Mouse (Mus musculus) liver, embryonic 12.5 days (tissue): ENCODE measurements around the gene Tmem140. TPM values are rescaled to one million over a fixed set of nuclear protein-coding genes. Genes with fewer than 3 reads are reported as not detected.

Source experiments
- ATAC-seq: fragments of 200-750 bp; cut with Nextera tagmentation; 2 replicates; pipeline ENCODE4 v1.8.0; 2017; ENCODE audit warnings: moderate number of reproducible peaks, mild to moderate bottlenecking, moderate library complexity
- H3K27ac ChIP-seq: fragments of 300-500 bp; sonication (generic); 2 replicates; pipeline ENCODE4 v1.5.1; 2016; ENCODE audit warnings: mild to moderate bottlenecking
- H3K27me3 ChIP-seq: fragments of 300-500 bp; sonication (generic); replicated peaks from 2 replicates; pipeline ENCODE4 v1.6.1; 2016; ENCODE audit warnings: mild to moderate bottlenecking, moderate library complexity
- H3K36me3 ChIP-seq: fragments of 300-500 bp; sonication (generic); 2 replicates; pipeline ENCODE4 v1.6.1; 2016; ENCODE audit warnings: mild to moderate bottlenecking, moderate library complexity
- H3K4me1 ChIP-seq: fragments of 300-500 bp; sonication (generic); 2 replicates; pipeline ENCODE4 v1.6.1; 2016
- H3K4me2 ChIP-seq: fragments of 300-500 bp; sonication (generic); 2 replicates; pipeline ENCODE4 v1.6.1; 2016; ENCODE audit warnings: mild to moderate bottlenecking, moderate library complexity
- H3K4me3 ChIP-seq: fragments of 300-500 bp; sonication (generic); 2 replicates; pipeline ENCODE4 v1.5.1; 2016; ENCODE audit warnings: mild to moderate bottlenecking, moderate library complexity
- H3K9ac ChIP-seq: fragments of 300-500 bp; sonication (generic); 2 replicates; pipeline ENCODE4 v1.6.1; 2016; ENCODE audit warnings: mild to moderate bottlenecking, moderate library complexity
- H3K9me3 ChIP-seq: fragments of 300-500 bp; sonication (generic); replicated peaks from 2 replicates; pipeline ENCODE4 v1.6.1; 2016; ENCODE audit warnings: mild to moderate bottlenecking, moderate library complexity
- WGBS: fragments of 180-500 bp; shearing (Covaris S2); methylation state at CpG from one replicate; pipeline ENCODE4 v1.1.7; 2016; ENCODE audit not compliant: insufficient replicate concordance; 5-methylcytosine and 5-hydroxymethylcytosine counted together
- polyA plus RNA-seq: library from polyadenylated mRNA; unstranded; fragments of >200 nt; fragmentation: Nextera tagmentation; extraction: Ambion mirVana; gene quantifications from 2 replicates; pipeline ENCODE4 v1.2.1, GENCODE M21; 2016

The Tmem140 gene
- polyA plus RNA-seq = 2.6 and 3.7 TPM in 2 replicates

- 23% methylated on average over 11 of the region's 11 CpGs for WGBS
- H3K36me3 ChIP-seq = no peaks in the 10 kb centered on the region
- peaks cover 63% of the 10 kb centered on the region for H3K4me1 ChIP-seq
- ATAC-seq = peak; percentile 63
- no peaks in the 10 kb centered on the region for H3K27me3 ChIP-seq
- peak within 1 kb of the TSS; percentile 53 for H3K9ac ChIP-seq
- H3K27ac ChIP-seq = peak within 1 kb of the TSS; percentile 66
- H3K4me2 ChIP-seq = peak within 1 kb of the TSS; percentile 62
- H3K4me3 ChIP-seq = peak within 1 kb of the TSS; percentile 44
- H3K9me3 ChIP-seq = no peaks in the 10 kb centered on the region
Observed at GRCm38 (mm10) chr6:34862791-34863403, at the start of gene Tmem140. Gene Tmem140, plus strand, starts transcription at chr6:34863146.

GRCm38 (mm10) chr6:34824406-34824805 lies 38.5 kb upstream of the Tmem140 start:
- no peak overlapping the region for H3K4me3 ChIP-seq

GRCm38 (mm10) chr6:34832352-34832751 lies 30.6 kb upstream of the Tmem140 start:
- Histone ChIP-seq H3K4me3 (no peak overlapping the region), H3K4me2 (no peak overlapping the region), H3K4me1 (no peaks in the 10 kb centered on the region), H3K36me3 (no peaks in the 10 kb centered on the region), H3K27ac (no peak overlapping the region), H3K9ac (no peak overlapping the region), H3K9me3 (no peaks in the 10 kb centered on the region), H3K27me3 (no peaks in the 10 kb centered on the region)
- ATAC-seq = no peak
- 84% methylated on average over 5 of the region's 5 CpGs for WGBS

More at GRCm38 (mm10) chr6:34824406-34824805, 38.5 kb upstream of the Tmem140 start:
- no peaks in the 10 kb centered on the region for H3K4me1 ChIP-seq
- no peaks in the 10 kb centered on the region for H3K36me3 ChIP-seq
- no peak for ATAC-seq
- no peaks in the 10 kb centered on the region for H3K27me3 ChIP-seq
- H3K9ac ChIP-seq = no peak overlapping the region
- H3K27ac ChIP-seq = no peak overlapping the region
- H3K9me3 ChIP-seq = no peaks in the 10 kb centered on the region
- no peak overlapping the region for H3K4me2 ChIP-seq

- peaks cover 50% of the 10 kb centered on the region for H3K4me1 ChIP-seq
- no peak for ATAC-seq
- H3K36me3 ChIP-seq = no peaks in the 10 kb centered on the region
- 55% methylated on average over 11 of the region's 11 CpGs for WGBS
- H3K27ac ChIP-seq = no peak overlapping the region
- H3K4me2 ChIP-seq = peak overlapping the region; percentile 62
- no peak overlapping the region for H3K4me3 ChIP-seq
- no peaks in the 10 kb centered on the region for H3K27me3 ChIP-seq
- no peak overlapping the region for H3K9ac ChIP-seq
- H3K9me3 ChIP-seq = no peaks in the 10 kb centered on the region
Observed at GRCm38 (mm10) chr6:34861546-34862053, 1.3 kb upstream of the Tmem140 start.

- peaks cover 58% of the 10 kb centered on the region for H3K4me1 ChIP-seq
- H3K4me3 ChIP-seq = peak overlapping the region; percentile 44
- 75% methylated on average over 6 of the region's 6 CpGs for WGBS
- H3K36me3 ChIP-seq = no peaks in the 10 kb centered on the region
- no peaks in the 10 kb centered on the region for H3K27me3 ChIP-seq
- H3K9ac ChIP-seq = peak overlapping the region; percentile 53; the same call in 1 of the 2 replicates
- H3K27ac ChIP-seq = peak overlapping the region; percentile 66
- ATAC-seq = no peak
- peak overlapping the region; percentile 62 for H3K4me2 ChIP-seq
- H3K9me3 ChIP-seq = no peaks in the 10 kb centered on the region
Observed at GRCm38 (mm10) chr6:34862381-34862780, 565 bp upstream of the Tmem140 start.

- Histone ChIP-seq H3K4me3 (no peak overlapping the region), H3K9me3 (no peaks in the 10 kb centered on the region), H3K36me3 (no peaks in the 10 kb centered on the region), H3K4me2 (no peak overlapping the region), H3K9ac (0 out of 2 replicates have a peak overlapping the region, but pooled peaks have one; percentile 14), H3K27ac (peak overlapping the region; percentile 13; the same call in 1 of the 2 replicates), H3K27me3 (no peaks in the 10 kb centered on the region), H3K4me1 (peaks cover 73% of the 10 kb centered on the region)
- 43% methylated on average over 9 of the region's 9 CpGs for WGBS
- ATAC-seq = no peak
Observed at GRCm38 (mm10) chr6:34863786-34864514, 1.0 kb downstream of the Tmem140 start.

- no peak for ATAC-seq
- no peaks in the 10 kb centered on the region for H3K36me3 ChIP-seq
- H3K4me1 ChIP-seq = peaks cover 86% of the 10 kb centered on the region
- no peaks in the 10 kb centered on the region for H3K27me3 ChIP-seq
- 0 out of 2 replicates have a peak overlapping the region, but pooled peaks have one; percentile 12 for H3K4me2 ChIP-seq
- no peak overlapping the region for H3K4me3 ChIP-seq
- no peaks in the 10 kb centered on the region for H3K9me3 ChIP-seq
- no peak overlapping the region for H3K9ac ChIP-seq
- WGBS = 65% methylated on average over 5 of the region's 5 CpGs
- peak overlapping the region; percentile 65 for H3K27ac ChIP-seq
Observed at GRCm38 (mm10) chr6:34865213-34865612, 2.3 kb downstream of the Tmem140 start.

- H3K36me3 ChIP-seq = no peaks in the 10 kb centered on the region
- no peaks in the 10 kb centered on the region for H3K27me3 ChIP-seq
- ATAC-seq = peak; percentile 13; the same call in 1 of the 2 replicates
- H3K9ac ChIP-seq = no peak overlapping the region
- no peak overlapping the region for H3K4me3 ChIP-seq
- H3K4me2 ChIP-seq = peak overlapping the region; percentile 12; the same call in 1 of the 2 replicates
- H3K27ac ChIP-seq = peak overlapping the region; percentile 65
- H3K4me1 ChIP-seq = peaks cover 93% of the 10 kb centered on the region
- 19% methylated on average over 7 of the region's 7 CpGs for WGBS
- H3K9me3 ChIP-seq = no peaks in the 10 kb centered on the region
Observed at GRCm38 (mm10) chr6:34865711-34866593, 3.0 kb downstream of the Tmem140 start.

- H3K9ac ChIP-seq = no peak overlapping the region
- no peak for ATAC-seq
- 74% methylated on average over 8 of the region's 8 CpGs for WGBS
Observed at GRCm38 (mm10) chr6:34866786-34867185, 3.8 kb downstream of the Tmem140 start.

GRCm38 (mm10) chr6:34867301-34867994 lies 4.5 kb downstream of the Tmem140 start:
- H3K27ac ChIP-seq = peak overlapping the region; percentile 92; the same call in 1 of the 2 replicates
- H3K27me3 ChIP-seq = no peaks in the 10 kb centered on the region

More at GRCm38 (mm10) chr6:34866786-34867185, 3.8 kb downstream of the Tmem140 start:
- Histone ChIP-seq H3K27ac (peak overlapping the region; percentile 38; the same call in 1 of the 2 replicates), H3K9me3 (no peaks in the 10 kb centered on the region), H3K4me2 (no peak overlapping the region), H3K36me3 (no peaks in the 10 kb centered on the region), H3K27me3 (no peaks in the 10 kb centered on the region), H3K4me3 (no peak overlapping the region), H3K4me1 (peaks cover 87% of the 10 kb centered on the region)

GRCm38 (mm10) chr6:34867995-34868350 lies 5.0 kb downstream of the Tmem140 start:
- peak overlapping the region; percentile 64 for H3K4me2 ChIP-seq
- H3K9ac ChIP-seq = peak overlapping the region; percentile 62; the same call in 1 of the 2 replicates
- H3K4me1 ChIP-seq = peaks cover 89% of the 10 kb centered on the region
- H3K36me3 ChIP-seq = peaks cover 7% of the 10 kb centered on the region
- no peaks in the 10 kb centered on the region for H3K27me3 ChIP-seq
- no peak for ATAC-seq
- H3K27ac ChIP-seq = peak overlapping the region; percentile 92
- 61% methylated on average over 10 of the region's 10 CpGs for WGBS
- H3K9me3 ChIP-seq = no peaks in the 10 kb centered on the region
- H3K4me3 ChIP-seq = 0 out of 2 replicates have a peak overlapping the region, but pooled peaks have one; percentile 12

More at GRCm38 (mm10) chr6:34867301-34867994, 4.5 kb downstream of the Tmem140 start:
- Histone ChIP-seq H3K9ac (0 out of 2 replicates have a peak overlapping the region, but pooled peaks have one; percentile 20), H3K36me3 (peaks cover 2% of the 10 kb centered on the region), H3K9me3 (no peaks in the 10 kb centered on the region), H3K4me2 (peak overlapping the region; percentile 64), H3K4me1 (peaks cover 89% of the 10 kb centered on the region), H3K4me3 (no peak overlapping the region)
- WGBS = 63% methylated on average over 16 of the region's 16 CpGs
- ATAC-seq = no peak
